Mouse (Mus musculus): Measurements from ENCODE around the gene Anks6.

GRCm38 (mm10) chr4:47051905-47052304 lies 5.3 kb downstream of the Anks6 start:
- TF ChIP-seq CTCF (IDR thresholded peaks at IDR 0.05; ENCODE audit: borderline replicate concordance, insufficient read depth, low read depth, low read length) (no peak), POLR2A (IDR thresholded peaks at IDR 0.05; ENCODE audit: borderline replicate concordance, insufficient read depth, low read length) (no peak)
